Mouse (Mus musculus) neural tube, embryonic 12.5 days (tissue): Measurements from ENCODE around the gene Pakap. TPM values are rescaled to one million over a fixed set of nuclear protein-coding genes. Genes with fewer than 3 reads are reported as not detected.

ENCODE experiments used
- ATAC-seq: fragments of 200-750 bp; cut with Nextera tagmentation; 2 replicates; pipeline ENCODE4 v1.8.0; 2017; ENCODE audit warnings: low read depth, mild to moderate bottlenecking, moderate TSS enrichment, moderate library complexity; ENCODE audit not compliant: low FRiP score
- H3K27ac ChIP-seq: fragments of 300-500 bp; sonication (generic); 2 replicates; pipeline ENCODE4 v1.5.1; 2016
- H3K27me3 ChIP-seq: fragments of 300-500 bp; sonication (generic); replicated peaks from 2 replicates; pipeline ENCODE4 v1.6.1; 2016; ENCODE audit warnings: mild to moderate bottlenecking
- H3K36me3 ChIP-seq: fragments of 300-500 bp; sonication (generic); 2 replicates; pipeline ENCODE4 v1.6.1; 2016; ENCODE audit warnings: mild to moderate bottlenecking
- H3K4me1 ChIP-seq: fragments of 300-500 bp; sonication (generic); 2 replicates; pipeline ENCODE4 v1.6.1; 2016
- H3K4me2 ChIP-seq: fragments of 300-500 bp; sonication (generic); replicated peaks from 2 replicates; pipeline ENCODE4 v1.6.1; 2016; ENCODE audit warnings: mild to moderate bottlenecking
- H3K4me3 ChIP-seq: fragments of 300-500 bp; sonication (generic); 2 replicates; pipeline ENCODE4 v1.5.1; 2016
- H3K9ac ChIP-seq: fragments of 300-500 bp; sonication (generic); 2 replicates; pipeline ENCODE4 v1.6.1; 2016; ENCODE audit warnings: mild to moderate bottlenecking
- H3K9me3 ChIP-seq: fragments of 300-500 bp; sonication (generic); 2 replicates; pipeline ENCODE4 v1.6.1; 2016; ENCODE audit warnings: mild to moderate bottlenecking
- WGBS: fragments of 180-500 bp; shearing (Covaris S2); methylation state at CpG from one replicate; pipeline ENCODE4 v1.1.7; 2016; 5-methylcytosine and 5-hydroxymethylcytosine counted together
- polyA plus RNA-seq: library from polyadenylated mRNA; unstranded; fragments of >200 nt; fragmentation: Nextera tagmentation; extraction: Ambion mirVana; gene quantifications from 2 replicates; pipeline ENCODE4 v1.2.1, GENCODE M21; 2016

Gene Pakap
- polyA plus RNA-seq, 1 experiment from 2014 or later = 16.7 TPM

DNA sequence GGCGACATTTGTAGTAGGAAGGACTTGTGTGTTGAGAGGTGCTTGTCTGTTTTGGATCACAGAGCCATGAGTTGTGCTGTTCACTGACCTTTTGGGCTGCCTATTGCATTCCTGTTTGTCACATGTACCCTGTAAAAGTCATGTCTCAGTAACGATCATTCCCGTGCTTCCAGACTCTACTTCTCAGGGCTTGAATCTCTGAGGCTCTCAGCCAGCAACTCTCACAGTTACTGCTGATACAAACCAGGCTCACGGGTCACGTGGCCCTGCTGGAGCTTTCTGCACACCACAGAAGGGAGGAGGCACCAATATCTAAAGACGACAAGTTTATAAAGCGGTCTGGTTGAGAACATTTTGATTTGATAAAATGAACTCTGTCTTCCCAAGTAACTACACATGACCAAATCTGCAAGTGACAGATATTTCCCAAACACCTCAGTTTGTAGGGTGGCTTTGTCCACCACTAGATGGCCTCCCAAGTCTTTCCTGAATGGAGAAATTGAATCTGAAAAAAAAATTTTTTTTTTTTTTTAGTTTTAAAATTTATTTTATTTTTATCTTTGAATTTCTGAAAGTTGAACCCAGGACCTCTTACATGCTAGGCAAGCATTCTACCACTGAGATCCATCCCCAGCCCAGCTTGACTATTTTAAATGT, 103.0 kb downstream of the Pakap start:
- Histone ChIP-seq H3K9me3 (no peaks in the 10 kb centered on the region), H3K36me3 (no peaks in the 10 kb centered on the region), H3K4me1 (peaks cover 10% of the 10 kb centered on the region), H3K4me3 (no peak overlapping the region), H3K4me2 (no peak overlapping the region), H3K27me3 (no peaks in the 10 kb centered on the region), H3K27ac (no peak overlapping the region), H3K9ac (no peak overlapping the region)
- 74% methylated on average over 7 of the region's 7 CpGs for WGBS
- ATAC-seq = no peak

DNA sequence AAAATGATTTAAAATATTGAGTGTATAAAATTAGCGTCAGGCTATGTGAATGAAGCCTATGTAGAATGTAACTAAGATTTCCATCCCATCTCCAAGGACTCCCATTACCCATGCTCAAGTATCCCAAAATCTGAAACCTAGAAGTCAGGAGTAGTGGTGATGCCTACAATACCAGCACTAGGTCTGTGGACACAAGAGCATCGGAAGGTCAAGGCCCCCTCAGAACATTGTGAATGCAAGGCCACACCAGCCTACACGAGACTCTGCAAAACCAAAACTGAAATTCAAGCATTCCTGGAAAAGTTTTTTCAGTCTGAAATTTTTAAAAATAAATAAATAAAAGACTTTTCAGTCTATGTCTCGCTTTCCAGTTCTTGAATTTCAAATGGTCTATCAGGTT, 104.6 kb downstream of the Pakap start:
- peaks cover 10% of the 10 kb centered on the region for H3K4me1 ChIP-seq
- no peak for ATAC-seq
- no peak overlapping the region for H3K27ac ChIP-seq
- no peak overlapping the region for H3K4me3 ChIP-seq
- no peak overlapping the region for H3K9ac ChIP-seq
- 82% methylated on average over 4 of the region's 4 CpGs for WGBS
- no peaks in the 10 kb centered on the region for H3K9me3 ChIP-seq
- H3K36me3 ChIP-seq = no peaks in the 10 kb centered on the region
- no peak overlapping the region for H3K4me2 ChIP-seq
- no peaks in the 10 kb centered on the region for H3K27me3 ChIP-seq

DNA sequence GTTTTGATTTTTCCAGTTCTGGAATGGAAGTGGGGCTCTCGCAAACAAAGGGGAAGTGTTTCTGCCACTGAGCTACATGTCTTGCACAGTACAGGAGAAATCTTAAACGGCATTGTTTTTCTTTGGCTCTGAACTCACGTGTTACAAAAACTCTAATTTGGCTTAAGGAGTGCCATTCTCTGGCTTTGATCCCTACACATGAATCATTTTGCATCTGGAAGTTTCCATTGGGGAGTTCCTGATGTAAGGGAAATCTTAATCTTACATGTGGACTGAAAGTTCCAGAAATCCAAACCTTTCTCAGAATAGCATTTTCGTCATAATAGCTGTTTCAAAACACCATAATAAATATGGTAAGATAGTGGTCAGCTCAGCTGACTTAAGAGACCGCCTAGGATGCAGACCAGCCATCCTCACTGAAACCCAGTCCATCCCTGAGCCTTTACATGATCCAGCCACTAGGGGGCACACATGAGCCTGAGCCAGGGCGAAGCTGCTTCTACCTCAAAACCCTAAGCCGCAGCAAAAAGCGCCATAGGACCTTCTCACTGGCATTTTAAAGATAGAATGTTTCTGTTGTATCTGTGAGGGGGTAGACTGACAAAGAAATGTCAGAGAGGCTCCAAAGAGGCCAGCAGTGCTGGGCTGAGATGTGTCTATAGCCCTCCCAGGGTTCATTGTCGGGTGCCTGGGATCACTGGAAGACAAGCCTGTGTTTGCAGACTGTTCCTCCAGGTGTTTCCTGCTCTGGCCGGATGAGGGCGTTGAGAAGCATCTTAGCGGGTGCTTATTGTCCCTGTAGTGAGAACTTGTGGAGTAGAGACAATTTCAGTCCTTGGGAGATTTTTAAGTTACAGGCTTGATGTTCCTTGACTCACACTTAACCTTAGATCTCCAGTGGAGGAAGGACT, 105.3 kb downstream of the Pakap start:
- no peak overlapping the region for H3K4me3 ChIP-seq
- H3K9me3 ChIP-seq = no peaks in the 10 kb centered on the region
- no peaks in the 10 kb centered on the region for H3K36me3 ChIP-seq
- H3K4me2 ChIP-seq = peak overlapping the region; percentile 53
- peak; percentile 63 for ATAC-seq
- no peak overlapping the region for H3K27ac ChIP-seq
- peak overlapping the region; percentile 27; the same call in 1 of the 2 replicates for H3K9ac ChIP-seq
- WGBS = 15% methylated on average over 12 of the region's 12 CpGs
- peaks cover 10% of the 10 kb centered on the region for H3K4me1 ChIP-seq
- H3K27me3 ChIP-seq = no peaks in the 10 kb centered on the region

DNA sequence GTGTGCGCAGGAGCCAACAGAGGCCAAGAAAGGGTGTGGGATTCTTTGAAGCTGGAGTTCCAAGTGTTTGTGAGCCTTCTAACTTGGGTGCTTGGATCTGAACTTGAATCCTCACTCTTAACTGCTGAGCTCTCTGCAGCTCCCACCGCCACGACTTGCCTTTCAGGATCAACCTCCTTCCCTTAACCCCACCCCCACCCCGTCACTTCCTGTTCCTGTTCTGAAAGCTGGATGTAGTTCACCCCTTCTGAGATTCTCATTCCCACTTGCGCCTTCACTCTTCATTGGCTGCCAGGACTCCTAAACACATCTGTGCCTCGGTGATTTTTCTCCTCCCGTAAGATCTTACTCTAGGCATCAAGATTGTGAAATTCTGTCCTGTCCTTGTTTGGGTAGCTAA, 106.4 kb downstream of the Pakap start:
- WGBS = 80% methylated on average over 7 of the region's 7 CpGs

DNA sequence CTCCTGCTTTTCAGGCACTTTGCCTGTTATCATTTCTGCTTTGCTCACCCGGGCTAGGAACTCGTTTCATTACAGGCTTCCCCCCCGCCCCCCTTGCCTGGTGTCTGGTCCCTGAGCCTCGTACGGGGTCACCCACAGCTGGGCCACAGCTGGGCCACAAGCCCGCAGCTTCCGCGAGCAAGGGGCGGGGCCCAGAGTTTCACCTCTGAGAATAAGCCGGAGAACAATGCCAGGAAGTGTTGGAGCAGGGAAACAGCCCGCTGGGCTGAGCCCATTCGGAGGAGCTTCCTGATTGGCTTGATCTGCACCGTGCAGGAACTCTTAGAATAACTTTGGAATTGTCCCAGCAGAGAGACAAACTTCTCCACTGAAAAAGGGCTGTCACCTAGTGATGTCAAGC, 107.4 kb downstream of the Pakap start:
- peaks cover 16% of the 10 kb centered on the region for H3K4me1 ChIP-seq
- H3K9me3 ChIP-seq = no peaks in the 10 kb centered on the region
- H3K27ac ChIP-seq = 0 out of 2 replicates have a peak overlapping the region, but pooled peaks have one; percentile 4
- H3K4me2 ChIP-seq = peak overlapping the region; percentile 54
- H3K4me3 ChIP-seq = no peak overlapping the region; the same call in 1 of the 2 replicates
- WGBS = 3% methylated on average over 13 of the region's 13 CpGs
- ATAC-seq = no peak
- H3K9ac ChIP-seq = 0 out of 2 replicates have a peak overlapping the region, but pooled peaks have one; percentile 35
- H3K27me3 ChIP-seq = no peaks in the 10 kb centered on the region
- no peaks in the 10 kb centered on the region for H3K36me3 ChIP-seq

More for the DNA sequence above, 106.4 kb downstream of the Pakap start:
- Histone ChIP-seq H3K9ac (no peak overlapping the region), H3K9me3 (no peaks in the 10 kb centered on the region), H3K36me3 (no peaks in the 10 kb centered on the region), H3K4me1 (peaks cover 10% of the 10 kb centered on the region), H3K4me2 (no peak overlapping the region), H3K27me3 (no peaks in the 10 kb centered on the region), H3K27ac (no peak overlapping the region), H3K4me3 (no peak overlapping the region)
- ATAC-seq = no peak

DNA sequence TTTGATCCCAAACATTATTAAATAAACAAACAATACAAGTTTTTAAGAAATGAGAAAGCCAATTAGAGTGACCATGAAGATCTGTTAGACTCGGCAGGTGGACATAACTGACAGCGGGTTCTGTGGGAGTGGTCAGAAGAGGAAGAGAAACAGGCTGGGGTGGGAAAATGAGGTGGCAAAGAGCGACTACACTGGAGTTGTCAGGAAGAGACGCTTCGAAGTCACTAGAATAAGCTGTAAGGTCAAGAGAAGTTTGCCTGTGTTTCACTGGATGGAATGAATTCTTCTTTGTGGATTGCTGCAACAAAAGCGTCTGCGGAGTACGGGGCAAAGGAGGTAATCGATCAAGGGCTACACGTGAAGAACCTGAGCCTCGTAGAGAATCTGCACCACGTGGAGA, 109.9 kb downstream of the Pakap start:
- ATAC-seq = no peak

DNA sequence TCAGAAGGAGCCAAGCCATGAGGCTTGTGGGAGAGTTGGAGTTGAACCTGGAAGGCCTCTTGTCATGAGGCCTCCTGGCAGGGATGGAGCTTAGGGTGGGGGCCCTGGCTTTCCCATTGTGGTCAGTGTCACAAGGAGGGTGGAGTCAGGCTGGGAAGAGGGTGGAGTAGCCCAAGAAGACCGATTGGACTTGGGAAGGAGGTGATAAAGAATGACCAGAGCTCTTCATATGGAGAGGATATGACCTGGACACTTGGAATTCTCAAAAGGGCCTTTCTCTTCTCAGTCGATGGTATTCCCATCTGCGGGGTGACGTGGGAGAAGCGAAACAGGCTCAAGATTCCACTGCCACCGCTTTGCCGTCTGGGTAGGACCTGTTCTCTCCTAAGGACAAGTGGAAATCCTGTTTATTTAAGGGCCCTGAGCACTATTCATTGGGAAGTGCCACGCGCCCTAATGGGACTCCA, 111.0 kb downstream of the Pakap start:
- Histone ChIP-seq H3K9ac (no peak overlapping the region), H3K27me3 (no peaks in the 10 kb centered on the region), H3K27ac (no peak overlapping the region), H3K4me1 (peaks cover 10% of the 10 kb centered on the region), H3K9me3 (no peaks in the 10 kb centered on the region), H3K4me2 (no peak overlapping the region), H3K4me3 (no peak overlapping the region), H3K36me3 (no peaks in the 10 kb centered on the region)
- 80% methylated on average over 9 of the region's 9 CpGs for WGBS
- no peak for ATAC-seq

More for the DNA sequence above, 109.9 kb downstream of the Pakap start:
- H3K4me1 ChIP-seq = peaks cover 16% of the 10 kb centered on the region
- WGBS = 86% methylated on average over 12 of the region's 12 CpGs
- H3K9ac ChIP-seq = no peak overlapping the region
- no peaks in the 10 kb centered on the region for H3K27me3 ChIP-seq
- H3K27ac ChIP-seq = no peak overlapping the region
- H3K4me3 ChIP-seq = no peak overlapping the region
- no peaks in the 10 kb centered on the region for H3K9me3 ChIP-seq
- H3K4me2 ChIP-seq = no peak overlapping the region
- H3K36me3 ChIP-seq = no peaks in the 10 kb centered on the region

DNA sequence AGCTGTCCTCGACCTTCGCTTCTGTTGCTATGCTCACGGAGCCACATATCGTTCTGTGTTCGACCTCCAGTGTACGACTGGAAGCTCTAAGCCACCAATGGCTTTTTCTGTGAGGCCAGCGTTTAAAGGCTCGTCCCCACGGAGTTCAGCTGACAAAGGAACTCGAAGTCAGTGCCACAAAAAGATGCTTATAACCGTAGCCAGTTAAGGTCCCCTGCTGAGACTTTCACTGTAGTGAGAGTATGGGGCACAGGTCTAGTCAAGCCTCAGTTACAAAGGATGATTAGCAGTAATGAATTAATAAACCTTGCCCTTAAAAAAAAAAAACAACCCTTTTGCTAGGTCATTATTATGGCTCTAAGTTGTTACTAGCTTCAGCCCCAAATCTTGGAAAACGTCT, 112.2 kb downstream of the Pakap start:
- Histone ChIP-seq H3K27me3 (no peaks in the 10 kb centered on the region), H3K4me2 (no peak overlapping the region), H3K4me3 (no peak overlapping the region), H3K27ac (no peak overlapping the region), H3K9me3 (no peaks in the 10 kb centered on the region), H3K9ac (no peak overlapping the region), H3K36me3 (no peaks in the 10 kb centered on the region), H3K4me1 (peaks cover 8% of the 10 kb centered on the region)
- no peak for ATAC-seq
- 40% methylated on average over 12 of the region's 12 CpGs for WGBS

DNA sequence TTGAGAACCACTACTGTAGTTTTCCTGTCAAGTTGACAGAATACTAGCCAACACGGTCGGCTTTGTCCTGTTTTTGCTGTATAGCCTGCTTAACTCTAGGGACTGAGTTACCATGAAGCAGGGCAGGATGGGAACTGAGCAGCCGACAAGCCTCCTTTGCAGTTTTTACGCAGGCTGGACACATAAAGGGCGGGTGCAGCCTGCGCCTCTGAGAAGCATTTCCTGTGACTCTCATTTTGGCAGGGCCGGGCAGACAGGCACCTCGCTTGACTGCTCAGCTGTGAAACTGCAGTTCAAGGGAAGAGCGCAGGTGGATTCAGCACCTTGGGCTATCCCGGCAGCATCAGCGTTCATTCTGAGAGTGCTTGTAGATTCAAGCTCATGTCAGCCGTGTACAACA, 113.5 kb downstream of the Pakap start:
- Histone ChIP-seq H3K36me3 (no peaks in the 10 kb centered on the region), H3K9me3 (no peaks in the 10 kb centered on the region), H3K4me2 (no peak overlapping the region), H3K27ac (no peak overlapping the region), H3K4me1 (peaks cover 5% of the 10 kb centered on the region; the same call in 1 of the 2 replicates), H3K9ac (no peak overlapping the region), H3K27me3 (no peaks in the 10 kb centered on the region), H3K4me3 (no peak overlapping the region)
- 58% methylated on average over 12 of the region's 12 CpGs for WGBS
- ATAC-seq = 0 out of 2 replicates have a peak, but pooled peaks have one; percentile 34

DNA sequence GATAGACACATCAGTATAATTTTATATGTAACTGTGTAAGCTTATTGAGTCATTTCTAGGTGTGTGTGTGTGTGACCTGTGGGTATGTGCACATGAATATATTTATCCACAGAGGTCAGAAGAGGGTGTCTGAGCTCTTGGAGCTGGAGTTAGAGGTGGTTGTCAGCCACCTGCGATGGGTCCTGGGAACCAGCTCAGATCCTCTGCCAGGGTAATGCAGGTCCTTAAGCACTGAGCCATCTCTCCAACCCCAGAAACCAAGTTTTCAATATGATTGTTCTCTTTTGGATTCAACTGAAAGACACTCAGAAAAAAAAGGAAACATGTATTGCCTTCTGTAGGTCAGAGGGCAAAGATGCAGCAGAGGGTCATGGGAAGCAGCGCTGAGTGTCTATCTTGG, 114.4 kb downstream of the Pakap start:
- H3K27me3 ChIP-seq = no peaks in the 10 kb centered on the region
- H3K4me2 ChIP-seq = no peak overlapping the region
- H3K4me1 ChIP-seq = peaks cover 5% of the 10 kb centered on the region; the same call in 1 of the 2 replicates
- no peak for ATAC-seq
- no peak overlapping the region for H3K27ac ChIP-seq
- 95% methylated on average over 2 of the region's 2 CpGs for WGBS
- H3K4me3 ChIP-seq = no peak overlapping the region
- no peaks in the 10 kb centered on the region for H3K9me3 ChIP-seq
- H3K9ac ChIP-seq = no peak overlapping the region
- H3K36me3 ChIP-seq = no peaks in the 10 kb centered on the region

DNA sequence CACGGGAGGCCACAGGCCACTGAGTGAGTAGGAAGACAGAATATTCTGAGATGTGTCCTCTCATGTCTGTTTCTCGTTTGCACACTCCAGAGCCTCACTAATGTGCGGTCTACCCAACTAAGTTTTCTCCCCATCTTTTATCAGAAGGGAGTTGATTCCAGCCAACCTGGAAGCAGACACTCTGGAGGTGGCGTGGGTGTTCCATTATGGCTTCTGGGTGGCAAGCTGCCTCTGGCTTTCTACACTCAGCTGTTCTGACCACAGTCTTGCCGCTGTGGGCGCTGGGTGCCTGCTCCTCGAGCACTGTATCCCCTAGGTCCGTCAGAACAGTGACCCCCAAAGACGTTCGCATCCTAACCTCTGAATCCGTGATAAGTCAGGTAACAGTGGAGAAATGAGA, 115.0 kb downstream of the Pakap start:
- Histone ChIP-seq H3K4me2 (no peak overlapping the region), H3K27me3 (no peaks in the 10 kb centered on the region), H3K27ac (no peak overlapping the region), H3K9ac (no peak overlapping the region), H3K9me3 (no peaks in the 10 kb centered on the region), H3K4me1 (peaks cover 5% of the 10 kb centered on the region; the same call in 1 of the 2 replicates), H3K36me3 (no peaks in the 10 kb centered on the region), H3K4me3 (no peak overlapping the region)
- 87% methylated on average over 11 of the region's 11 CpGs for WGBS
- no peak for ATAC-seq

DNA sequence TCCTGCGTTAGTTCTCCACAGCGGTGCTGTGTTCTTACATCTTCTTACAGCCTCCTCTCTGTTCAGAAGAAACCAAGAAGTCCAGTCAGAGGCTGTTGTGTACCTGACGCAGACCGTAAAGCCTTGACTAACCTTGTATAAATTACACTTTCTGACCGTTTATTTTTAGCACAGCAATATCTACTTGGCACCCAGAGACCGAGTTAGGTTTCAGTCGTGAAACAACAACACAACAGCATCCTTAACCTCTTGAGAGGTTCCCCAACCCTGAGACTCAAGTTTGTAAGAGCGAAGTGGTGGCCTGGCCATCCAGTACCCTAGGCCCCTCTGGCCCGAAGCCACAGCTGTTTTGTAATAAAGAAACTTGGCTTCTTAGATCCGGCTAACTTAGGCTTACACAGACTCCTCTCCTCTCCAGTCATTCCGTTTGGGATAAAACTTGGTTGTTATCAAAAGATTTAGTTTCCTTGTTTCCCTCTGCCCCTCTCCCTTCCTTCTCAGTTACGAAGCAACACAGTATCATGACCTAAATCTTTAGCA, 116.8 kb downstream of the Pakap start:
- Histone ChIP-seq H3K36me3 (no peaks in the 10 kb centered on the region), H3K27ac (no peak overlapping the region), H3K4me3 (no peak overlapping the region), H3K9ac (no peak overlapping the region), H3K27me3 (no peaks in the 10 kb centered on the region), H3K9me3 (no peaks in the 10 kb centered on the region), H3K4me2 (no peak overlapping the region), H3K4me1 (peaks cover 5% of the 10 kb centered on the region; the same call in 1 of the 2 replicates)
- 85% methylated on average over 12 of the region's 12 CpGs for WGBS
- no peak for ATAC-seq
